Mouse (Mus musculus) heart, adult 8-10 months (tissue): ENCODE measurements around the gene Bbs2. TPM values are rescaled to one million over a fixed set of nuclear protein-coding genes. Genes with fewer than 3 reads are reported as not detected.

Source experiments
- total RNA-seq, 4 experiments: library from RNA; stranded (reverse); gene quantifications; 2 replicates each; pipeline ENCODE4 v1.2.4; 2022

The Bbs2 gene
- total RNA-seq, 4 experiments from 2014 or later: 7.6 to 15.7 (median 9.4) TPM

Other genes with a start within 250 kb of the Bbs2 start
- gene Amfr, start 86.1 kb downstream of the Bbs2 start, total RNA-seq: 100 to 1,000 TPM; 127 to 153 (median 133) TPM
- gene Nudt21, start 61.9 kb downstream of the Bbs2 start, total RNA-seq: 10 to 100 TPM; 20.0 to 25.1 (median 20.9) TPM
- 10 to 100 TPM; 27.0 to 38.4 (median 30.2) TPM for gene Ogfod1, start 61.7 kb downstream of the Bbs2 start, total RNA-seq
- gene Mt4, start 38.3 kb upstream of the Bbs2 start, total RNA-seq: not detected
- gene Mt3, start 53.7 kb upstream of the Bbs2 start, total RNA-seq: 1 to 10 TPM; 2.3 to 5.4 (median 4.3) TPM
- 100 to 1,000 TPM in 1 of 4 experiments, 10 to 100 TPM in 3; 34.4 to 168 (median 56.0) TPM for gene Mt2, start 73.7 kb upstream of the Bbs2 start, total RNA-seq
- 100 to 1,000 TPM; 196 to 496 (median 239) TPM for gene Mt1, start 80.2 kb upstream of the Bbs2 start, total RNA-seq
- 10 to 100 TPM; 12.4 to 17.9 (median 15.4) TPM for gene Nup93, start 115.6 kb upstream of the Bbs2 start, total RNA-seq
- under 1 TPM in 3 of 4 experiments, not detected in 1; 0.09 to 0.47 (median 0.11) TPM for gene Slc12a3, start 230.3 kb upstream of the Bbs2 start, total RNA-seq